Mouse (Mus musculus) myocyte (in vitro differentiated cells): ENCODE data around the gene Myod1.

Experiments
- CEBPB ChIP-seq: IDR thresholded peaks from 2 replicates; pipeline ENCODE4 v1.6.1; 2011; ENCODE audit warnings: mild to moderate bottlenecking, moderate library complexity; ENCODE audit not compliant: poor library complexity, insufficient read depth, severe bottlenecking
- E2F4 ChIP-seq: IDR thresholded peaks from one replicate; pipeline ENCODE4 v1.6.1; 2011; ENCODE audit warnings: mild to moderate bottlenecking, control low read depth, moderate library complexity; ENCODE audit not compliant: insufficient read depth
- MAX ChIP-seq: IDR thresholded peaks from one replicate; pipeline ENCODE4 v1.6.1; 2011; ENCODE audit warnings: low read depth, mild to moderate bottlenecking, control low read depth
- MYOD1 ChIP-seq, 3 experiments: IDR thresholded peaks; one replicate each; pipeline ENCODE4 v1.6.1; 2011; ENCODE audit warnings: control low read depth in 2 of 3, low read depth in 2 of 3, mild to moderate bottlenecking in 2 of 3, moderate library complexity in 1 of 3; ENCODE audit not compliant: insufficient read length in 2 of 3, control insufficient read depth in 1 of 3
- MYOG ChIP-seq, 3 experiments: IDR thresholded peaks; one replicate each; pipeline ENCODE4 v1.6.1; 2011; ENCODE audit warnings: control low read depth in 2 of 3, low read depth in 2 of 3, mild to moderate bottlenecking in 2 of 3; ENCODE audit not compliant: insufficient read length in 2 of 3, control insufficient read depth in 1 of 3, insufficient read depth in 1 of 3
- POLR2A ChIP-seq: IDR thresholded peaks from one replicate; pipeline ENCODE4 v1.6.1; 2011; ENCODE audit warnings: low read depth, mild to moderate bottlenecking, control low read depth, moderate library complexity; ENCODE audit not compliant: insufficient read length
- POLR2AphosphoS2 ChIP-seq: IDR thresholded peaks from one replicate; pipeline ENCODE4 v1.6.1; 2011; ENCODE audit warnings: low read depth, control low read depth; ENCODE audit not compliant: insufficient read length
- REST ChIP-seq: IDR thresholded peaks from one replicate; pipeline ENCODE4 v1.6.1; 2011; ENCODE audit warnings: mild to moderate bottlenecking, control low read depth, moderate library complexity; ENCODE audit not compliant: insufficient read depth, insufficient read length
- SRF ChIP-seq: IDR thresholded peaks from one replicate; pipeline ENCODE4 v1.6.1; 2011; ENCODE audit warnings: low read depth; ENCODE audit not compliant: control insufficient read depth, insufficient read length
- TCF12 ChIP-seq: IDR thresholded peaks from one replicate; pipeline ENCODE4 v1.6.1; 2011; ENCODE audit warnings: mild to moderate bottlenecking, control low read depth; ENCODE audit not compliant: poor library complexity, insufficient read depth, severe bottlenecking
- TCF3 ChIP-seq: IDR thresholded peaks from one replicate; pipeline ENCODE4 v1.6.1; 2011; ENCODE audit warnings: low read depth, control low read depth; ENCODE audit not compliant: insufficient read length
- USF1 ChIP-seq: IDR thresholded peaks from one replicate; pipeline ENCODE4 v1.6.1; 2011; ENCODE audit warnings: low read depth, mild to moderate bottlenecking, control low read depth, moderate library complexity

GRCm38 (mm10) chr7:46393116-46393515 lies 16.8 kb downstream of the Myod1 start:
- TF ChIP-seq USF1 (no peak), E2F4 (no peak), MYOG (IDR thresholded peaks at IDR 0.05; ENCODE audit: control insufficient read depth in 1 of 3, insufficient read depth in 1 of 3, insufficient read length in 2 of 3, low read depth in 2 of 3) (no peak), TCF12 (no peak), POLR2A (no peak), MYOD1 (IDR thresholded peaks at IDR 0.05; ENCODE audit: control insufficient read depth in 1 of 3, insufficient read length in 2 of 3, low read depth in 2 of 3) (no peak), MAX (no peak), POLR2AphosphoS2 (no peak), CEBPB (no peak), REST (no peak), TCF3 (no peak), SRF (no peak)
